In the genomic region with DNA sequence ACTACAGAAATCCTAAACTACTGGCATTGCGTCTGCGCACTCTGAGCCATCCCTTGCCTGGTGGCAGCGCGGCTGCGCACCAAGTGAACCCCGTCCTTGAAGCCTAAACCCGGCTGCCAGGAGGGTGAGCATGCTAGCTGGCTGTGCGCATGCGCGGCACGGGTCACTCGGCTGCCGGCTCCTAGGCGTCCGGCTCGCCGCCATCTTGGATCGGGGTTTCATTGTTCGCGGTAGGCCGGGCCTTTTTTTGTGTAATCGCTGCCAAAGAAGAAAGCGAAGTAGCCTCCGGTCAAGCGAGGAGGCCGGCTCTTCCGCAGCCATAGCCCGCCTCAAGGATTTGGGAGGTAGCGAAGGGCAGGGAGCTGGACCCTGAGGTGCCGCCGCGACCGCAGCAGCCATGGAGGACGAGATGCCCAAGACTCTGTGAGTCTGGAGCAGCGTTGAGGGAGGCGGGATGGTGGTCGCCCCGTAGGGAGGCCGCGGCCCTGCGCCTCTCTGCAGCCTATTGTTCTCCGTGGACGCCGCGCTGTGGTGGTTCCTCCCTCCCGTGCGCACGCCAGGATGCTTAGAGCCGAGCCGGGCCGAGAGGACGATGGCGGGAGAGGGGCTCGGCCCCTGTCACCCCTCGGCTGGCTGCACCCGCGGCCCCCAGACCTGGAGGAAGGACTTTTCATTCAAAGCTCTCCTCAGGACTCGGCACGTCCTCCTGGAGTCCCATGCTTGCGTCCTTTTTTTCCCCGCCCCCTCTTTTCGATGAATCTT, we compare ENCODE assay signal across 8 mouse cellular contexts. TPM values are rescaled to one million over a fixed set of nuclear protein-coding genes. Genes with fewer than 3 reads are reported as not detected.
DNase-seq lines count a peak whose midpoint lies in the region; ATAC-seq and TF ChIP-seq lines count a peak whose summit lies in the region.

A gene (plus strand): TSS at position 120 of the 762 bp plus-strand sequence.

- H3K36me3 ChIP-seq in forebrain, embryonic 10.5 days (replicated peaks), result peaks cover 31% of the 10 kb centered on the region
- H3K36me3 ChIP-seq in heart, embryonic 15.5 days, result no peaks in the 10 kb centered on the region; the same call in 1 of the 2 replicates
- H3K36me3 ChIP-seq in liver, embryonic 14.5 days (replicated peaks; ENCODE audit: control insufficient read depth, insufficient read depth, low read depth), result no peaks in the 10 kb centered on the region; the same call in 1 of the 2 replicates
- H3K36me3 ChIP-seq in neural tube, embryonic 11.5 days (ENCODE audit: control insufficient read depth, insufficient read depth, low read length), result no peaks in the 10 kb centered on the region
- no peaks in the 10 kb centered on the region for H3K36me3 ChIP-seq in stomach, postnatal 0 days (ENCODE audit: control insufficient read depth, insufficient read depth, low read length)

- peak within 1 kb of the TSS; percentile 98 for H3K27ac ChIP-seq in forebrain, embryonic 10.5 days
- H3K27ac ChIP-seq in heart, embryonic 15.5 days, result peak within 1 kb of the TSS; percentile 100
- peak within 1 kb of the TSS; percentile 75 for H3K27ac ChIP-seq in liver, embryonic 14.5 days
- peak within 1 kb of the TSS; percentile 100 for H3K27ac ChIP-seq in neural tube, embryonic 11.5 days (ENCODE audit: low read depth, low read length)
- peak within 1 kb of the TSS; percentile 100 for H3K27ac ChIP-seq in stomach, postnatal 0 days (replicated peaks)

- WGBS in forebrain, embryonic 10.5 days, result under 1% methylated on average over 62 of the region's 62 CpGs
- under 1% methylated on average over 62 of the region's 62 CpGs for WGBS in heart, embryonic 15.5 days
- WGBS in liver, embryonic 14.5 days (ENCODE audit: insufficient replicate concordance), result under 1% methylated on average over 62 of the region's 62 CpGs
- WGBS in neural tube, embryonic 11.5 days, result under 1% methylated on average over 62 of the region's 62 CpGs
- WGBS in stomach, postnatal 0 days, result 0% methylated on average over 62 of the region's 62 CpGs

- DNase-seq in CD8-positive naive resting alpha-beta T cell, adult 2 months (ENCODE audit: low read depth in 2 of 2, low spot score in 2 of 2), result peak; percentile 92 to 96
- DNase-seq in c-Kit-positive CD71-negative TER-119-negative erythroid progenitor cells, embryonic 14.5 days (ENCODE audit: low read depth), result peak; percentile 92
- DNase-seq in forebrain, embryonic 10.5 days (ENCODE audit: extremely low spot score, low spot score), result peak; percentile 97
- DNase-seq in kidney, postnatal 25 days, result peak; percentile 97 to 99
- DNase-seq in liver, embryonic 14.5 days (ENCODE audit: low read depth in 3 of 3, low spot score in 3 of 3), result peak; percentile 92 to 95 (median 93)
- DNase-seq in neural tube, embryonic 11.5 days (ENCODE audit: low spot score), result peak; percentile 98
- peak; percentile 96 for DNase-seq in stomach, postnatal 0 days (ENCODE audit: low spot score)

- no peaks in the 10 kb centered on the region; the same call in 1 of the 2 replicates for H3K27me3 ChIP-seq in forebrain, embryonic 10.5 days (ENCODE audit: poor library complexity, severe bottlenecking)
- no peaks in the 10 kb centered on the region for H3K27me3 ChIP-seq in heart, embryonic 15.5 days
- H3K27me3 ChIP-seq in liver, embryonic 14.5 days (ENCODE audit: control insufficient read depth, insufficient read depth, low read length), result no peaks in the 10 kb centered on the region
- no peaks in the 10 kb centered on the region for H3K27me3 ChIP-seq in neural tube, embryonic 11.5 days (ENCODE audit: control insufficient read depth, insufficient read depth, low read length)
- H3K27me3 ChIP-seq in stomach, postnatal 0 days (ENCODE audit: control insufficient read depth, insufficient read depth, low read length), result no peaks in the 10 kb centered on the region

- peak within 1 kb of the TSS; percentile 70 for H3K4me3 ChIP-seq in forebrain, embryonic 10.5 days
- H3K4me3 ChIP-seq in heart, embryonic 15.5 days, result peak within 1 kb of the TSS; percentile 94
- H3K4me3 ChIP-seq in liver, embryonic 14.5 days (ENCODE audit: insufficient read depth in 1 of 2, low read depth in 2 of 2, low read length in 2 of 2), result peak within 1 kb of the TSS; percentile 88 to 92
- peak within 1 kb of the TSS; percentile 88 for H3K4me3 ChIP-seq in neural tube, embryonic 11.5 days (ENCODE audit: low read depth, low read length)
- H3K4me3 ChIP-seq in stomach, postnatal 0 days (ENCODE audit: low read depth, low read length), result peak within 1 kb of the TSS; percentile 87

- TF ChIP-seq CTCF in liver, embryonic 14.5 days (IDR thresholded peaks at IDR 0.05; ENCODE audit: low read depth), result no peak
- no peak for TF ChIP-seq CTCF in stomach, postnatal 0 days (IDR thresholded peaks at IDR 0.05; ENCODE audit: low read depth)

- no peak for TF ChIP-seq EP300 in liver, embryonic 14.5 days (IDR thresholded peaks at IDR 0.05; ENCODE audit: low read depth)
- TF ChIP-seq EP300 in stomach, postnatal 0 days (optimal IDR thresholded peaks at IDR 0.05), result no peak

- no peaks in the 10 kb centered on the region for H3K9me3 ChIP-seq in forebrain, embryonic 10.5 days
- H3K9me3 ChIP-seq in heart, embryonic 15.5 days (replicated peaks), result no peaks in the 10 kb centered on the region
- H3K9me3 ChIP-seq in liver, embryonic 14.5 days (ENCODE audit: control insufficient read depth, low read length), result no peaks in the 10 kb centered on the region
- H3K9me3 ChIP-seq in neural tube, embryonic 11.5 days (ENCODE audit: control insufficient read depth, low read length), result no peaks in the 10 kb centered on the region
- H3K9me3 ChIP-seq in stomach, postnatal 0 days (ENCODE audit: control insufficient read depth, low read length), result no peaks in the 10 kb centered on the region

- ATAC-seq in heart, embryonic 15.5 days (replicated peaks; ENCODE audit: insufficient number of reproducible peaks, insufficient read depth, low FRiP score, low read depth), result peak; percentile 95
- ATAC-seq in liver, embryonic 14.5 days (ENCODE audit: insufficient read depth), result peak; percentile 96
- ATAC-seq in neural tube, embryonic 11.5 days (ENCODE audit: insufficient read depth, low FRiP score, low TSS enrichment), result peak; percentile 94
- peak; percentile 94 for ATAC-seq in stomach, postnatal 0 days (ENCODE audit: low FRiP score, low TSS enrichment)

- peak within 1 kb of the TSS; percentile 66 for H3K4me2 ChIP-seq in heart, embryonic 15.5 days
- H3K4me2 ChIP-seq in liver, embryonic 14.5 days (ENCODE audit: low read depth), result peak within 1 kb of the TSS; percentile 96
- H3K4me2 ChIP-seq in neural tube, embryonic 11.5 days (ENCODE audit: low read depth), result peak within 1 kb of the TSS; percentile 46
- H3K4me2 ChIP-seq in stomach, postnatal 0 days (replicated peaks; ENCODE audit: low read depth), result peak within 1 kb of the TSS; percentile 65

- peaks cover 22% of the 10 kb centered on the region for H3K4me1 ChIP-seq in forebrain, embryonic 10.5 days
- H3K4me1 ChIP-seq in heart, embryonic 15.5 days (replicated peaks), result peaks cover 18% of the 10 kb centered on the region
- H3K4me1 ChIP-seq in liver, embryonic 14.5 days (replicated peaks; ENCODE audit: control insufficient read depth in 2 of 2, insufficient read depth in 2 of 2, low read length in 1 of 2), result peaks cover 4 to 17% of the 10 kb centered on the region in 2 experiments; a peak in 3 of 4 replicates
- H3K4me1 ChIP-seq in neural tube, embryonic 11.5 days (ENCODE audit: control insufficient read depth, insufficient read depth, low read length), result peaks cover 4% of the 10 kb centered on the region; the same call in 1 of the 2 replicates
- H3K4me1 ChIP-seq in stomach, postnatal 0 days (replicated peaks; ENCODE audit: control insufficient read depth, insufficient read depth), result no peaks in the 10 kb centered on the region

- H3K9ac ChIP-seq in heart, embryonic 15.5 days, result peak within 1 kb of the TSS; percentile 91
- H3K9ac ChIP-seq in liver, embryonic 14.5 days (replicated peaks), result peak within 1 kb of the TSS; percentile 89
- H3K9ac ChIP-seq in neural tube, embryonic 11.5 days (ENCODE audit: low read length), result peak within 1 kb of the TSS; percentile 99
- H3K9ac ChIP-seq in stomach, postnatal 0 days (ENCODE audit: low read length), result peak within 1 kb of the TSS; percentile 95

RNA-seq across cellular contexts. Expression of the gene that starts here (rescaled TPM):
- polyA plus RNA-seq in forebrain, embryonic 10.5 days (2016; fragmentation: Nextera tagmentation; extraction: Ambion mirVana), result 209 and 212 TPM in 2 replicates
- 109 and 119 TPM in 2 replicates for polyA plus RNA-seq in heart, embryonic 15.5 days (2015; fragmentation: Nextera tagmentation; extraction: Ambion mirVana)
- polyA plus RNA-seq in liver, embryonic 14.5 days (2012; rRNA removed), result 13.5 and 14.7 TPM in 2 replicates
- polyA plus RNA-seq in liver, embryonic 14.5 days (2014; fragmentation: Nextera tagmentation; extraction: Ambion mirVana), result 16.0 and 16.9 TPM in 2 replicates
- 235 and 246 TPM in 2 replicates for polyA plus RNA-seq in neural tube, embryonic 11.5 days (2014; fragmentation: Nextera tagmentation; extraction: Ambion mirVana)
- polyA plus RNA-seq in stomach, postnatal 0 days (2015; fragmentation: Nextera tagmentation; extraction: Ambion mirVana), result 44.6 and 47.2 TPM in 2 replicates

Comparison
In these comparisons a context has a peak if more than half of its experiments do, and no peak if none do; other contexts are left out.
1. Peak in every context shown above with its lines: DNase-seq, ATAC-seq, H3K4me3 ChIP-seq and H3K27ac ChIP-seq.
2. H3K4me2 ChIP-seq: peak in every context shown above with its lines; median percentile 96 in liver, embryonic 14.5 days; 66 in heart, embryonic 15.5 days; 65 in stomach, postnatal 0 days; 46 in neural tube, embryonic 11.5 days.